Mouse (Mus musculus): ENCODE measurements around the gene Sema4a. TPM values are rescaled to one million over a fixed set of nuclear protein-coding genes. Genes with fewer than 3 reads are reported as not detected.

The Sema4a gene
- polyA plus RNA-seq, 1 experiment: 57.6 TPM

GRCm38 (mm10) chr3:88469466-88469865 lies 8.5 kb upstream of the Sema4a start:
- TF ChIP-seq CTCF (IDR thresholded peaks at IDR 0.05; ENCODE audit: borderline replicate concordance, extremely low read depth, insufficient read depth, insufficient read length): no peak
- TF ChIP-seq POLR2A (IDR thresholded peaks at IDR 0.05; ENCODE audit: borderline replicate concordance, extremely low read depth, insufficient read depth, insufficient read length, poor library complexity, severe bottlenecking): no peak
- DNase-seq (ENCODE audit: low read depth): no peak

- no peak for TF ChIP-seq POLR2A (IDR thresholded peaks at IDR 0.05; ENCODE audit: borderline replicate concordance, extremely low read depth, insufficient read depth, insufficient read length, poor library complexity, severe bottlenecking)
- peak; percentile 96 for TF ChIP-seq CTCF (IDR thresholded peaks at IDR 0.05; ENCODE audit: borderline replicate concordance, extremely low read depth, insufficient read depth, insufficient read length)
Measured at GRCm38 (mm10) chr3:88467116-88467824, 6.3 kb upstream of the Sema4a start.

GRCm38 (mm10) chr3:88465127-88465526 lies 4.1 kb upstream of the Sema4a start:
- TF ChIP-seq POLR2A (IDR thresholded peaks at IDR 0.05; ENCODE audit: borderline replicate concordance, extremely low read depth, insufficient read depth, insufficient read length, poor library complexity, severe bottlenecking) (no peak), CTCF (IDR thresholded peaks at IDR 0.05; ENCODE audit: borderline replicate concordance, extremely low read depth, insufficient read depth, insufficient read length) (no peak)
- DNase-seq (ENCODE audit: low read depth): no peak

More at GRCm38 (mm10) chr3:88467116-88467824, 6.3 kb upstream of the Sema4a start:
- DNase-seq (ENCODE audit: low read depth): peak; percentile 91

- TF ChIP-seq POLR2A (IDR thresholded peaks at IDR 0.05; ENCODE audit: borderline replicate concordance, extremely low read depth, insufficient read depth, insufficient read length, poor library complexity, severe bottlenecking) (no peak), CTCF (IDR thresholded peaks at IDR 0.05; ENCODE audit: borderline replicate concordance, extremely low read depth, insufficient read depth, insufficient read length) (no peak)
- DNase-seq (ENCODE audit: low read depth): no peak
Measured at GRCm38 (mm10) chr3:88464425-88464824, 3.4 kb upstream of the Sema4a start.

- DNase-seq (ENCODE audit: low read depth): no peak
- no peak for TF ChIP-seq POLR2A (IDR thresholded peaks at IDR 0.05; ENCODE audit: borderline replicate concordance, extremely low read depth, insufficient read depth, insufficient read length, poor library complexity, severe bottlenecking)
- no peak for TF ChIP-seq CTCF (IDR thresholded peaks at IDR 0.05; ENCODE audit: borderline replicate concordance, extremely low read depth, insufficient read depth, insufficient read length)
Measured at GRCm38 (mm10) chr3:88460029-88460428, 953 bp downstream of the Sema4a start.

- peak; percentile 18; the same call in 1 of the 2 replicates for TF ChIP-seq CTCF (IDR thresholded peaks at IDR 0.05; ENCODE audit: borderline replicate concordance, extremely low read depth, insufficient read depth, insufficient read length)
- TF ChIP-seq POLR2A (IDR thresholded peaks at IDR 0.05; ENCODE audit: borderline replicate concordance, extremely low read depth, insufficient read depth, insufficient read length, poor library complexity, severe bottlenecking): no peak
- peak; percentile 84 for DNase-seq (ENCODE audit: low read depth)
Measured at GRCm38 (mm10) chr3:88458778-88459219, 2.2 kb downstream of the Sema4a start.

- TF ChIP-seq POLR2A (IDR thresholded peaks at IDR 0.05; ENCODE audit: borderline replicate concordance, extremely low read depth, insufficient read depth, insufficient read length, poor library complexity, severe bottlenecking) (no peak), CTCF (IDR thresholded peaks at IDR 0.05; ENCODE audit: borderline replicate concordance, extremely low read depth, insufficient read depth, insufficient read length) (no peak)
- DNase-seq (ENCODE audit: low read depth): no peak
Measured at GRCm38 (mm10) chr3:88456746-88457532, 4.0 kb downstream of the Sema4a start.

- TF ChIP-seq POLR2A (IDR thresholded peaks at IDR 0.05; ENCODE audit: borderline replicate concordance, extremely low read depth, insufficient read depth, insufficient read length, poor library complexity, severe bottlenecking) (no peak), CTCF (IDR thresholded peaks at IDR 0.05; ENCODE audit: borderline replicate concordance, extremely low read depth, insufficient read depth, insufficient read length) (no peak)
- no peak for DNase-seq (ENCODE audit: low read depth)
Measured at GRCm38 (mm10) chr3:88456313-88456712, 4.7 kb downstream of the Sema4a start.

- TF ChIP-seq CTCF (IDR thresholded peaks at IDR 0.05; ENCODE audit: borderline replicate concordance, extremely low read depth, insufficient read depth, insufficient read length): no peak
- no peak for TF ChIP-seq POLR2A (IDR thresholded peaks at IDR 0.05; ENCODE audit: borderline replicate concordance, extremely low read depth, insufficient read depth, insufficient read length, poor library complexity, severe bottlenecking)
Measured at GRCm38 (mm10) chr3:88455588-88456264, 5.3 kb downstream of the Sema4a start.

GRCm38 (mm10) chr3:88454762-88455587 lies 6.0 kb downstream of the Sema4a start:
- DNase-seq (ENCODE audit: low read depth): no peak
- TF ChIP-seq POLR2A (IDR thresholded peaks at IDR 0.05; ENCODE audit: borderline replicate concordance, extremely low read depth, insufficient read depth, insufficient read length, poor library complexity, severe bottlenecking): no peak
- TF ChIP-seq CTCF (IDR thresholded peaks at IDR 0.05; ENCODE audit: borderline replicate concordance, extremely low read depth, insufficient read depth, insufficient read length): no peak

More at GRCm38 (mm10) chr3:88455588-88456264, 5.3 kb downstream of the Sema4a start:
- no peak for DNase-seq (ENCODE audit: low read depth)
